ENCODE assay signal across 16 mouse cellular contexts in genomic region chr1:167752661-167753060, GRCm38 (mm10).
DNase-seq lines count a peak whose midpoint lies in the region; ATAC-seq and TF ChIP-seq lines count a peak whose summit lies in the region.
"Had no signal": no experiment of that assay in that cellular context is flagged by ENCODE, and none has a peak within 500 bp of the region (broad histone marks: within the 10 kb centered on the region; RNA-seq: fewer than 3 reads in every experiment).

No protein-coding gene starts in this region.

- peak; percentile 35 for DNase-seq in embryonic facial prominence, embryonic 14.5 days (ENCODE audit: low spot score)
- DNase-seq in embryonic facial prominence, embryonic 10.5 days (ENCODE audit: low spot score): no peak
- DNase-seq in kidney, postnatal 36 days: peak; percentile 8 to 30
- no peak for DNase-seq in kidney, postnatal 4 days
- peak; percentile 18 for DNase-seq in Muller cell, postnatal 12 days (ENCODE audit: inconsistent ontology term)
- peak; percentile 24 to 31 for DNase-seq in adrenal gland, postnatal 36 days
- no peak for DNase-seq in layer of hippocampus, adult 18-20 months (ENCODE audit: low spot score in 2 of 2)
- no peak for DNase-seq in stomach, postnatal 0 days (ENCODE audit: low spot score)
- DNase-seq: cerebellum, adult 11 months; heart, adult 11 months had no signal

- no peak overlapping the region for H3K4me3 ChIP-seq in embryonic facial prominence, embryonic 14.5 days (ENCODE audit: low read depth, low read length)
- no peak overlapping the region for H3K4me3 ChIP-seq in embryonic facial prominence, embryonic 10.5 days
- H3K4me3 ChIP-seq in stomach, postnatal 0 days (ENCODE audit: low read depth, low read length): no peak overlapping the region
- H3K4me3 ChIP-seq: embryonic facial prominence, embryonic 13.5 days; heart, embryonic 15.5 days; hindbrain, embryonic 12.5 days; limb, embryonic 15.5 days; midbrain, embryonic 13.5 days had no signal

- H3K36me3 ChIP-seq in embryonic facial prominence, embryonic 14.5 days (ENCODE audit: control insufficient read depth, insufficient read depth, low read length): no peaks in the 10 kb centered on the region
- no peaks in the 10 kb centered on the region for H3K36me3 ChIP-seq in embryonic facial prominence, embryonic 10.5 days (replicated peaks)
- no peaks in the 10 kb centered on the region for H3K36me3 ChIP-seq in stomach, postnatal 0 days (ENCODE audit: control insufficient read depth, insufficient read depth, low read length)
- H3K36me3 ChIP-seq: embryonic facial prominence, embryonic 13.5 days; heart, embryonic 15.5 days; hindbrain, embryonic 12.5 days; limb, embryonic 15.5 days; midbrain, embryonic 13.5 days had no signal

- no peaks in the 10 kb centered on the region for H3K9me3 ChIP-seq in embryonic facial prominence, embryonic 14.5 days (ENCODE audit: control insufficient read depth, low read length)
- no peaks in the 10 kb centered on the region for H3K9me3 ChIP-seq in embryonic facial prominence, embryonic 10.5 days
- H3K9me3 ChIP-seq in stomach, postnatal 0 days (ENCODE audit: control insufficient read depth, low read length): no peaks in the 10 kb centered on the region
- H3K9me3 ChIP-seq: embryonic facial prominence, embryonic 13.5 days; heart, embryonic 15.5 days; hindbrain, embryonic 12.5 days; limb, embryonic 15.5 days; midbrain, embryonic 13.5 days had no signal

- no peak overlapping the region for H3K4me2 ChIP-seq in embryonic facial prominence, embryonic 14.5 days (ENCODE audit: low read depth, low read length)
- H3K4me2 ChIP-seq in stomach, postnatal 0 days (replicated peaks; ENCODE audit: low read depth): no peak overlapping the region
- H3K4me2 ChIP-seq: embryonic facial prominence, embryonic 13.5 days; heart, embryonic 15.5 days; hindbrain, embryonic 12.5 days; limb, embryonic 15.5 days; midbrain, embryonic 13.5 days had no signal

- ATAC-seq in embryonic facial prominence, embryonic 14.5 days (ENCODE audit: low read depth): no peak
- no peak for ATAC-seq in stomach, postnatal 0 days (ENCODE audit: low FRiP score, low TSS enrichment)
- ATAC-seq: intestine, postnatal 0 days; midbrain, embryonic 13.5 days had no signal

- H3K27me3 ChIP-seq in embryonic facial prominence, embryonic 14.5 days (replicated peaks; ENCODE audit: control insufficient read depth, insufficient read depth, low read length): no peaks in the 10 kb centered on the region
- peaks cover 38% of the 10 kb centered on the region for H3K27me3 ChIP-seq in embryonic facial prominence, embryonic 10.5 days (replicated peaks; ENCODE audit: low read depth, poor library complexity, severe bottlenecking)
- H3K27me3 ChIP-seq in stomach, postnatal 0 days (ENCODE audit: control insufficient read depth, insufficient read depth, low read length): no peaks in the 10 kb centered on the region
- H3K27me3 ChIP-seq: embryonic facial prominence, embryonic 13.5 days; heart, embryonic 15.5 days; limb, embryonic 15.5 days had no signal

- no peak for TF ChIP-seq EP300 in stomach, postnatal 0 days (optimal IDR thresholded peaks at IDR 0.05)

- H3K9ac ChIP-seq in embryonic facial prominence, embryonic 14.5 days (ENCODE audit: low read depth, low read length): no peak overlapping the region
- H3K9ac ChIP-seq in stomach, postnatal 0 days (ENCODE audit: low read length): no peak overlapping the region
- H3K9ac ChIP-seq: embryonic facial prominence, embryonic 13.5 days; heart, embryonic 15.5 days; hindbrain, embryonic 12.5 days; limb, embryonic 15.5 days; midbrain, embryonic 13.5 days had no signal

- TF ChIP-seq CTCF in stomach, postnatal 0 days (IDR thresholded peaks at IDR 0.05; ENCODE audit: low read depth): no peak

- H3K27ac ChIP-seq in embryonic facial prominence, embryonic 14.5 days (replicated peaks; ENCODE audit: low read depth, low read length): no peak overlapping the region
- H3K27ac ChIP-seq in embryonic facial prominence, embryonic 10.5 days (replicated peaks): no peak overlapping the region
- no peak overlapping the region for H3K27ac ChIP-seq in stomach, postnatal 0 days (replicated peaks)
- H3K27ac ChIP-seq: embryonic facial prominence, embryonic 13.5 days; heart, embryonic 15.5 days; hindbrain, embryonic 12.5 days; limb, embryonic 15.5 days; midbrain, embryonic 13.5 days had no signal

- WGBS in embryonic facial prominence, embryonic 14.5 days: 70% methylated on average over 5 of the region's 5 CpGs
- WGBS in embryonic facial prominence, embryonic 10.5 days: 83% methylated on average over 5 of the region's 5 CpGs
- 62% methylated on average over 5 of the region's 5 CpGs for WGBS in stomach, postnatal 0 days

- peaks cover 8% of the 10 kb centered on the region; the same call in 1 of the 2 replicates for H3K4me1 ChIP-seq in embryonic facial prominence, embryonic 14.5 days (ENCODE audit: control insufficient read depth, insufficient read depth, low read length)
- peaks cover 18% of the 10 kb centered on the region for H3K4me1 ChIP-seq in embryonic facial prominence, embryonic 10.5 days
- H3K4me1 ChIP-seq in stomach, postnatal 0 days (replicated peaks; ENCODE audit: control insufficient read depth, insufficient read depth): no peaks in the 10 kb centered on the region
- H3K4me1 ChIP-seq: heart, embryonic 15.5 days had no signal

Comparison
In these comparisons a context has a peak if more than half of its experiments do, and no peak if none do; other contexts are left out.
1. DNase-seq: peak in embryonic facial prominence, embryonic 14.5 days (single experiment), kidney, postnatal 36 days (2 of 2), Muller cell, postnatal 12 days (single experiment) and adrenal gland, postnatal 36 days (2 of 2); none in embryonic facial prominence, embryonic 10.5 days (single experiment), kidney, postnatal 4 days (0 of 2), layer of hippocampus, adult 18-20 months (0 of 2) and stomach, postnatal 0 days (single experiment).